Mouse (Mus musculus) hindbrain, embryonic 13.5 days (tissue): ENCODE data around the gene Fry. TPM values are rescaled to one million over a fixed set of nuclear protein-coding genes. Genes with fewer than 3 reads are reported as not detected.
A peak's percentile ranks its signal among the peaks of the same experiment; 100 is the strongest.

Experiments used
- ATAC-seq: fragments of 200-750 bp; cut with Nextera tagmentation; 2 replicates; pipeline ENCODE4 v1.8.0; 2017; ENCODE audit warnings: moderate TSS enrichment; ENCODE audit not compliant: low FRiP score
- H3K27ac ChIP-seq: fragments of 300-500 bp; sonication (generic); 2 replicates; pipeline ENCODE4 v1.5.1; 2015; ENCODE audit warnings: inconsistent platforms, mild to moderate bottlenecking, moderate library complexity
- H3K27me3 ChIP-seq: fragments of 300-500 bp; sonication (generic); 2 replicates; pipeline ENCODE4 v1.6.1; 2015; ENCODE audit warnings: mild to moderate bottlenecking, inconsistent platforms
- H3K36me3 ChIP-seq: fragments of 300-500 bp; sonication (generic); 2 replicates; pipeline ENCODE4 v1.6.1; 2015; ENCODE audit warnings: mild to moderate bottlenecking, inconsistent platforms
- H3K4me1 ChIP-seq: fragments of 300-500 bp; sonication (generic); replicated peaks from 2 replicates; pipeline ENCODE4 v1.6.1; 2015; ENCODE audit warnings: inconsistent platforms
- H3K4me2 ChIP-seq: fragments of 300-500 bp; sonication (generic); 2 replicates; pipeline ENCODE4 v1.6.1; 2015; ENCODE audit warnings: inconsistent platforms, mild to moderate bottlenecking, moderate library complexity
- H3K4me3 ChIP-seq: fragments of 300-500 bp; sonication (generic); 2 replicates; pipeline ENCODE4 v1.5.1; 2015; ENCODE audit warnings: mild to moderate bottlenecking, inconsistent platforms
- H3K9ac ChIP-seq: fragments of 300-500 bp; sonication (generic); 2 replicates; pipeline ENCODE4 v1.6.1; 2015; ENCODE audit warnings: mild to moderate bottlenecking, inconsistent platforms
- H3K9me3 ChIP-seq: fragments of 300-500 bp; sonication (generic); 2 replicates; pipeline ENCODE4 v1.6.1; 2016; ENCODE audit warnings: inconsistent platforms
- WGBS: fragments of 180-500 bp; shearing (Covaris S2); methylation state at CpG from one replicate; pipeline ENCODE4 v1.1.7; 2015; 5-methylcytosine and 5-hydroxymethylcytosine counted together
- polyA plus RNA-seq: library from polyadenylated mRNA; unstranded; fragments of >200 nt; fragmentation: Nextera tagmentation; extraction: Ambion mirVana; gene quantifications from 2 replicates; pipeline ENCODE4 v1.2.1, GENCODE M21; 2015

The Fry gene
- polyA plus RNA-seq, 1 experiment from 2014 or later: 40.7 TPM

DNA sequence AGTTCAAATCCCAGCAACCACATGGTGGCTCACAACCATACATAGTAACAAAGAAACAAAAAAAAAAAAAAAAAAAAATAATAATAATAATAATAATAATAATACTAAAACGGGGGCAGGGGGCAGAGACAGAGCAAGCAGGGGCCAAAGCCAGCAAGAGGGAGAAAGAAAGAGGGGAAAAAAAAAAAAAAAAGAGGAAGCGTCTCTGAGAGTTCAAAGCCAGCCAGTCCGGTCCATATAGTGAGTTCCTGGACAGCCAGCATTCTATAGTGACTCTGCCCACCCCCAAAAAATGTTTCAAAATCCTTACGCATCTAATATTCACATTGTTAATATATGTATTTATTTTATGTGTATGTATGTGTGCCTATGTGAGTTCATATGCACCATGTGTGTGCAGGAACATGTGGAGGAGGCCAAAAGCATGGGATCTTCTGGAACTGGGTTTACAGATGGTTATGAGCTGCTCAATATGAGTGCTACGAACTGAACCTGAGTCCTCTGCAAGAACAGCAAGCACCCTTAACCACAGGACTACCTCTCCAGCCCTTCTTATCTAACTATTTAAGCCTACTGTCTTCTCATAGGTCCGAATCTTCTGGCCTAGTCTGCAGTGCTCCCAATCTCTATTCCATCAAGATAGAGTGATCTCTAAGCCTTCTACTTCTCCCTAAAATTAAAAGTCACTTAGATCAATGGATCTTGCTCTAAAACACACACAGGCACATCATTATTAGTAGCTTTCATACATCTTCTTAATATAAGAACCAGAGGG is 392.2 kb downstream of the Fry start:
- WGBS: 86% methylated on average over 6 of the region's 6 CpGs
- Histone ChIP-seq H3K4me1 (no peaks in the 10 kb centered on the region), H3K36me3 (no peaks in the 10 kb centered on the region), H3K27ac (no peak overlapping the region), H3K27me3 (no peaks in the 10 kb centered on the region), H3K9ac (no peak overlapping the region), H3K9me3 (no peaks in the 10 kb centered on the region), H3K4me3 (no peak overlapping the region), H3K4me2 (no peak overlapping the region)
- no peak for ATAC-seq

DNA sequence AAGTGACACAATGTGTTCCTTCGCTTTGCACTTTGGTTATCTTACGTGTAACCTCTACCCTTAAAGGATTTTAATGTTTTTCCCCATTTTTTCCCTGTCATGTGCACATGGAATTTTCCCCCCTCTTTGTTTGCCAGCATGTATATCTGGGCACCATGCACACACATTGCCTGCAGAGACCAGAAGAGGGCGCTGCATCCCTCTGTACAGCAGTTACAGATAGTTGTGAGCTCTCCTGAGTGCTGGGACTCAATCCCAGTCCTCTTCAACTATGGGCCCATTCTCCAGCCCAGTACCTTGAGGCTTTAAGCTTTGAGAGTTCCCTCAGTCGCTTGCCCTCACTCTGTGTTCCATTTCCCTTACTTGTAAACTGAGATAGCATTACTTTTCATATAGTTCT is 394.8 kb downstream of the Fry start:
- no peak overlapping the region for H3K27ac ChIP-seq
- no peak overlapping the region for H3K4me3 ChIP-seq
- no peak overlapping the region for H3K4me2 ChIP-seq
- no peaks in the 10 kb centered on the region for H3K27me3 ChIP-seq
- no peak overlapping the region for H3K9ac ChIP-seq
- WGBS: 80% methylated on average over 4 of the region's 4 CpGs
- H3K36me3 ChIP-seq: no peaks in the 10 kb centered on the region
- ATAC-seq: no peak
- no peaks in the 10 kb centered on the region for H3K4me1 ChIP-seq
- no peaks in the 10 kb centered on the region for H3K9me3 ChIP-seq

DNA sequence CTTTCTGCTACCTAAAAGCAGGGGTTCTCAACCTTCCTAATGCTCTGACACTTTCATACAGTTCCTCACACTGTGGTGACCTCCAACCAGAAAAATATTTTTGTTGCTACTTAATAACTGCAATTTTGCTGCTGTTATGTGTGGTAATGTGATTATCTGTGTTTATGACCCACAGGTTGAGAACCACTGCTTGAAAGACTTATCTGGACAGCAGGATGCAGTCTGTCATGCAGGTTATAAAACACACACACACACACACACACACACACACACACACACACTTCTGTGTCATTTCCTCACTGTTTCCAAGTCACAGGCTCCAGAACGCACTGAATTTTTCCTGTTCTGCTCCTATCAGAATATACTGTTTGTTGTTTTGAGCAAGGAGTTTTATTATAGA is 395.6 kb downstream of the Fry start:
- no peaks in the 10 kb centered on the region for H3K4me1 ChIP-seq
- H3K9me3 ChIP-seq: no peaks in the 10 kb centered on the region
- H3K27ac ChIP-seq: no peak overlapping the region
- no peak overlapping the region for H3K4me2 ChIP-seq
- H3K36me3 ChIP-seq: no peaks in the 10 kb centered on the region
- WGBS: 97% methylated on average over 1 of the region's 1 CpGs
- no peak overlapping the region for H3K9ac ChIP-seq
- ATAC-seq: no peak
- H3K27me3 ChIP-seq: no peaks in the 10 kb centered on the region
- no peak overlapping the region for H3K4me3 ChIP-seq

DNA sequence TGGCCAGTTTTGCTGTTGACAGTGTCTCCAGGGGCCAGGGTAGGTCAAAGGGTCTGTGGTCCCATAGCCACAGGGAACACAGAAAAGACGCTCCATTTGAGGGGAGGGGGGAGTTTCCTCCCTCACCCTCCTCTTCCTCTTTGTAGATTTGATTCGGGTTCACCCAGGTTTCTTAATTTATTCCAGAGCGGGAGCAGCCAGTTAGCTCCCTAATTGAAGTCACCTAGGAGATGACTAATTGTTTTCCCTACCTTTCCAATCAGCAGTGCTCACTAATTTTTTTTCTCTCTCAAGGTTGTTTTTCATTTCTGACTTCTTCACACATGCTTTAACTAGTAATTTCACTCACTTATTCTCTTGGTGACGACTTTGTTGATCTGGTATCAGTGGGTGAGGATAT is 399.6 kb downstream of the Fry start, which contains the start of gene Zar1l:
TSS of gene Zar1l (minus strand) at position 101 of the 400 bp plus-strand sequence.
- H3K27me3 ChIP-seq: no peaks in the 10 kb centered on the region
- no peak within 1 kb of the TSS for H3K9ac ChIP-seq
- H3K4me1 ChIP-seq: peaks cover 7% of the 10 kb centered on the region
- WGBS: 69% methylated on average over 4 of the region's 4 CpGs
- H3K4me3 ChIP-seq: no peak within 1 kb of the TSS
- H3K36me3 ChIP-seq: no peaks in the 10 kb centered on the region
- H3K27ac ChIP-seq: no peak within 1 kb of the TSS
- no peaks in the 10 kb centered on the region for H3K9me3 ChIP-seq
- ATAC-seq: no peak
- no peak within 1 kb of the TSS for H3K4me2 ChIP-seq

DNA sequence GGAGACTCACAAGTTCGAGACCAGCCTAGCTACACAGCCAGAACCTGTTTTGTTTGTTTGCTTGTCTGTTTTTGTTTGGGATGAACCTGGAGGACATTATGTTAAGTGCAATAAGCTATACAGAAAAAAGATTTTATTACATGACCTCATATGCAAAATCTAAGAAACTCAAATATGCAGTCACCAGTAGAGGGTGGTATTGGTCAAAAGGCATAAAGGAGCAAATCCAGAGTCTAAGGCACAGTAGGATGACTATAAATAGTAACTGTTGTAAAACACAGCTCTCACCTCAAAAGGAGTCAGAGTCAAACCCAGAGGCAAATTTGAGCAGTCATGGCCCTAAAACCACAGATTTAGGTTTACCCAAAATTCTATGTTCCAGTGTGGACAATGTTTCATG is 401.1 kb downstream of the Fry start:
- H3K9me3 ChIP-seq: no peaks in the 10 kb centered on the region
- no peak for ATAC-seq
- H3K27me3 ChIP-seq: no peaks in the 10 kb centered on the region
- no peak overlapping the region for H3K4me2 ChIP-seq
- WGBS: 93% methylated on average over 1 of the region's 1 CpGs
- H3K4me3 ChIP-seq: no peak overlapping the region
- no peak overlapping the region for H3K27ac ChIP-seq
- peaks cover 11% of the 10 kb centered on the region for H3K4me1 ChIP-seq
- no peak overlapping the region for H3K9ac ChIP-seq
- H3K36me3 ChIP-seq: no peaks in the 10 kb centered on the region

DNA sequence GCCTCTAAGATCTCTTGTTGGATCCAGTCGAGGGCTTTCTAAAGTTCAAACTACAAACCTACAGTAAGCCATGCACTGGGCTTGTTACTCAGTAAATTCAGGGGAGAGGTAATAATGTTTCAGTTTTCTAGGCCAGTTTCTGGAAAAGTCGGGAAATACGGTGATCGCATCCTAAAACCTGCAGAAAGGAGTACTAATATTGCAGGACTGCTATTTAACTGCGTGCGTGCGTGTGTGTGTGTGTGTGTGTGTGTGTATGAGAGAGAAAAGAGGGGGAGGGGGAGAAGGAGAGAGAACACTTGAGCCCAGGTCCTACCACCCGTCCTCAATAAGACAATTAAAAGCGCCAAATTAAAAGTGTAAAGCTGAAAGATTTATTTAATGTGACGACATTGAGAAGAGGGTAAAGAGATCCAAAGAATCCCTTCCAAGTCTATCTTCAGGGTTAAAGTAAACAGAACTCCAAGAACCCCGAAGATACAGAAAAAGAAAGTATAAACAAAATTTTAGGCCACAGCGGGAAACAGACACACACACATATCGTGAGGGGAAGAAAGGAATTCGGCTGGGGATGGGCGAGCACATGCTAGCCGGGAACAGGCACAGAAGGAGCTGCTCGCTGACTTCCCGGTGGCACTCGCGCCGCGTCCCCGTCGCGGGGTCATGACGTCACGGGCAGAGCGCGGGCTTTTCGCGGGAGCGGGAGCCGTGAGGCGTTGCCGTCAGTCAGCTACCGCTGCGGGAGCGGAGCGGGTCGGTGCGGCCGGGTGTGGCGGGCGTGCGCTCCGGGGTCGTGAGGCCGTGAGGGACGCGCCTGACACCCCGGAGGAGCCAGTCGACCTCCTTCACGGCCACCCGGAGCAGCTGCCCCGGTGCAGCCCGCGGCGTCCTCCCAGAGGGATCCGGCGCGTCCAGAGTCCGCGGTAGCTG is 403.8 kb downstream of the Fry start, which contains the start of gene Brca2:
TSS of gene Brca2 (plus strand) at position 694 of the 930 bp plus-strand sequence.
- H3K4me1 ChIP-seq: peaks cover 11% of the 10 kb centered on the region
- peak within 1 kb of the TSS; percentile 87 for H3K9ac ChIP-seq
- no peaks in the 10 kb centered on the region for H3K36me3 ChIP-seq
- peak within 1 kb of the TSS; percentile 60 for H3K4me2 ChIP-seq
- peak within 1 kb of the TSS; percentile 78 for H3K27ac ChIP-seq
- 6% methylated on average over 63 of the region's 63 CpGs for WGBS
- H3K9me3 ChIP-seq: no peaks in the 10 kb centered on the region
- H3K27me3 ChIP-seq: no peaks in the 10 kb centered on the region
- ATAC-seq: peak; percentile 96
- peak within 1 kb of the TSS; percentile 71 for H3K4me3 ChIP-seq

DNA sequence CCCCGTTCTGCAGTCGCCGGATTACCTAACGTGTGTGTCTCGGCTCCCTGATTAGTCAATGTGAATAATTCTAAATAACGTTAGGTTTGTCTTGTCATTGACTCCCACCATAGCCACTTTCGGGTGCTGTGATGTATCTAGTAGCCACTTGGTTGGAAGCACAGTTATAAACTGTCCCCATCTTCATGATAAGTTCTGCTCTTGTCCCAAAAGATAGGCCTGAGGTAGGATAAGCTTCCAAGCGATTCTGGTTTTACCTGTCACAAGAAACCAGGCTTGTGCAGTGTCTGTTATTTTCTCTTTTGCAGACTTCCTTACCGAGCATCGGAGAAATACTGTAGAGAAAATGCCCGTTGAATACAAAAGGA is 404.4 kb downstream of the Fry start:
- Histone ChIP-seq H3K4me2 (peak overlapping the region; percentile 60), H3K36me3 (no peaks in the 10 kb centered on the region), H3K27me3 (no peaks in the 10 kb centered on the region), H3K27ac (peak overlapping the region; percentile 78; the same call in 1 of the 2 replicates), H3K9ac (peak overlapping the region; percentile 87), H3K9me3 (no peaks in the 10 kb centered on the region), H3K4me1 (peaks cover 11% of the 10 kb centered on the region), H3K4me3 (peak overlapping the region; percentile 71)
- no peak for ATAC-seq
- WGBS: 10% methylated on average over 11 of the region's 11 CpGs

DNA sequence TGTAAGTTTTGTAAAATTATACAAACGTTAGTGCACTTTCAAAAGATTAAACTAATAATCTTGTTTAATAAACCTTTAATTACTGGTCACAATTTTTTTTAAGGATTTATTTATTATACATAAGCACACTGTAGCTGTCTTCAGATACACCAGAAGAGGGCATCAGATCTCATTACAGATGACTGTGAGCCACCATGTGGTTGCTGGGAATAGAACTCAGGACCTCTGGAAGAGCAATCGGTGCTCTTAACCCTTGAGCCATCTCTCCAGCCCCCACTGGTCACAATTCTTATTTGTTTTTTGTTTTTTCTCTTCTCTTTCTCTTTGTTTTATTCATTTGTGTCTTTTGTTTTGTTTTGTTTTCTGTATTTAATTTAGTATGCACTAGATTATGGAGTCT is 406.8 kb downstream of the Fry start:
- 82% methylated on average over 2 of the region's 2 CpGs for WGBS
- no peak overlapping the region for H3K27ac ChIP-seq
- ATAC-seq: no peak
- H3K9me3 ChIP-seq: no peaks in the 10 kb centered on the region
- no peaks in the 10 kb centered on the region for H3K27me3 ChIP-seq
- H3K4me2 ChIP-seq: no peak overlapping the region
- peaks cover 11% of the 10 kb centered on the region for H3K4me1 ChIP-seq
- no peak overlapping the region for H3K9ac ChIP-seq
- H3K4me3 ChIP-seq: no peak overlapping the region
- H3K36me3 ChIP-seq: peaks cover 6% of the 10 kb centered on the region

DNA sequence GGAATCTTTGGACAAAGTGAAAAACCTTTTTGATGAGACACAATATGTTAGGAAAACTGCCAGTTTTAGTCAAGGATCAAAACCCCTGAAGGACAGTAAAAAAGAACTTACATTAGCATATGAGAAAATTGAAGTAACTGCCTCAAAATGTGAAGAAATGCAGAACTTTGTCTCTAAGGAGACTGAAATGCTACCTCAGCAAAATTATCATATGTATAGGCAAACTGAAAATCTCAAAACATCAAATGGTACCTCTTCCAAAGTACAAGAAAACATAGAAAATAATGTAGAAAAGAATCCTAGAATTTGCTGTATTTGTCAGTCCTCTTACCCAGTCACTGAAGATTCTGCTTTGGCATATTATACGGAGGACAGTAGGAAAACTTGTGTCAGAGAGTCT is 422.9 kb downstream of the Fry start:
- 96% methylated on average over 1 of the region's 1 CpGs for WGBS
- H3K4me1 ChIP-seq: no peaks in the 10 kb centered on the region
- no peak overlapping the region for H3K4me3 ChIP-seq
- H3K27ac ChIP-seq: no peak overlapping the region
- H3K9ac ChIP-seq: no peak overlapping the region
- H3K9me3 ChIP-seq: no peaks in the 10 kb centered on the region
- H3K4me2 ChIP-seq: no peak overlapping the region
- H3K27me3 ChIP-seq: no peaks in the 10 kb centered on the region
- peaks cover 29% of the 10 kb centered on the region for H3K36me3 ChIP-seq
- no peak for ATAC-seq

DNA sequence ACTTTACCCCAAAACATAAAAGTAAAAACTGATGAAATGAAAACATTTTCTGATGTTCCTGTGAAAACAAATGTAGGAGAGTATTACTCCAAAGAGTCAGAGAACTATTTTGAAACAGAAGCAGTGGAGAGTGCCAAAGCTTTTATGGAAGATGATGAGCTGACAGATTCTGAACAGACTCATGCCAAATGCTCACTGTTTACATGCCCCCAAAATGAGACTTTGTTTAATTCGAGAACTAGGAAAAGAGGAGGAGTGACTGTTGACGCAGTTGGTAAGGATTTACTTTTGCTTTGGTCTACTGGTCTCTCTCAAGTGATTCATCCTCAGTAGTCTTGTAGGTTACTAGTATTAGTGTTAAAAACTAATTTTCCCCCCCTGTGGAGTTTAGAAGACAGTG is 424.7 kb downstream of the Fry start:
- Histone ChIP-seq H3K27ac (no peak overlapping the region), H3K4me3 (no peak overlapping the region), H3K36me3 (peaks cover 23% of the 10 kb centered on the region), H3K27me3 (no peaks in the 10 kb centered on the region), H3K9ac (no peak overlapping the region), H3K4me1 (no peaks in the 10 kb centered on the region), H3K4me2 (no peak overlapping the region), H3K9me3 (no peaks in the 10 kb centered on the region)
- no peak for ATAC-seq
- 91% methylated on average over 2 of the region's 2 CpGs for WGBS
